Mouse (Mus musculus) left cerebral cortex, adult 9 months (tissue): ENCODE data around the gene Zfp747.
"Not testable (repeated sequence)": the region's sequence is repeated elsewhere in the genome, so short reads cannot be mapped to it uniquely, and the experiment has no call there.

Source experiments
- DNase-seq, 2 experiments: peaks; one replicate each; pipeline ENCODE4 v3.0.0; 2022; ENCODE audit warnings: low spot score in 2 of 2

Gene Zfp747

GRCm38 (mm10) chr7:127375271-127376245, at the start of gene Zfp747:
Gene Zfp747 (minus strand): TSS chr7:127376050.
- peak; percentile 88 to 97 for DNase-seq

GRCm38 (mm10) chr7:127425291-127425690, 49.4 kb upstream of the Zfp747 start:
- no peak for DNase-seq

- DNase-seq = peak in 1 of 2 experiments; percentile 48
These were observed 46.4 kb upstream of the Zfp747 start for GRCm38 (mm10) chr7:127422247-127422646.

- DNase-seq = peak; percentile 66 to 90
These were observed 45.7 kb upstream of the Zfp747 start, which contains the start of gene Zfp688 for GRCm38 (mm10) chr7:127421388-127422191. Gene Zfp688 (minus strand): TSS chr7:127422068.

DNA sequence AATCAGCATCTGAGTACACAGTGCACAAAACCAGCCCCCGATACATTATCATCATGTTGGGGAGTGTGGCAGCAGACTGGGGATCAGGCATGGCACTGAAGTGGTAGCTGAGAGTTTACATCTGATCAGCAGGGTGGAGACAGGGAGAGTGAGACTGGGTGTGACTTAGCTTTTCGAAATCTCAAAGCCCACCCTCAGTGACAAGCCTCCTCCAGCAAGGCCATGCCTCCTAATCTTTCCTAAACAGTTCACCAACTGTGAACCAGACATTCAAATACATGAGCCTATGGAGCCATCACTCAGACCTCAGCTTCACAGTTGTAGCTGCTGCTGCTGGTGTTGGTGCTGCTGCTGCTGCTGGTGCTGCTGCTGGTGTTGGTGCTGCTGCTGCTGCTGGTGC, 35.6 kb upstream of the Zfp747 start:
- DNase-seq = no peak

- peak; percentile 58 to 93 for DNase-seq
These were observed 30.4 kb upstream of the Zfp747 start, which contains the start of gene Zfp764 for GRCm38 (mm10) chr7:127406002-127406987. Gene Zfp764 (minus strand): TSS chr7:127406822.

DNA sequence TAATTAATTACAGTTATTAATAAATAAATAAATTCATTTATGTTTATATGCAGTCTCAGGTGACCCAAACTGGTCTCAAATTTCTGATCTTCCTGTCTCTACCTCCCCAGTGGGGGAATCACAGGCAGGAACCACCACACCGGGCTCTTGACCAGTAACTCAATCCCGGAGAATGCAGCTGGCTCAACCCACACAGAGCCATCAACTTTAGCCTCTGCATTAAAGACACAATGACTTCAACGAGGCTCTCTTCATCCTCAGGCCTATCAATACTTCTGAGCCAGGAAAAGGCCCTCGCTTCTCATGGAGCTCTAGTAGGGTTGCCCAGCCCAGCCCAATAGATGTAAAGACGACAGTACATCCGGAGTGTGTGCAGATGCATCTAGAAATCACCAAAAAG, 28.3 kb upstream of the Zfp747 start:
- DNase-seq = not testable (repeated sequence)

DNA sequence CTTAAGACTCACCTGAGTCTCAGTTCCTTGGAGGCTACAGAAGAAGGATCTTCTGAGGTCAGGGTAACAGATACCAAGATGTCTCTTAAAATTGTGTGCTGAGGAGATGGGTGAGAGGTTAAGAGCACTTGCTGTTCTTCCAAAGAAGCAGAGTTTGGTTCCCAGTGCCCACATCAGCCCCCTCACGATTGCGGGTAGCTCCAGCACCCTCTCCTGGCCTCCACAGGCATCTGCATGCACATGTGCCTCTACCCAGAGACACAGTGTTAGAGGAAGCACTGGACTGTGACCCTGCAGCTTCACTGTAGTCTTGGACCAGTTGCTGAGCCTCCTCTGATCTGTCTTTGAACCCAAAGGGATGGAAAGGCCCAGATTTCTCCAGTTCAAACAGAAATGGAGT, 27.1 kb upstream of the Zfp747 start:
- DNase-seq = no peak

- no peak for DNase-seq
These were observed 24.5 kb upstream of the Zfp747 start for GRCm38 (mm10) chr7:127400355-127400754.

GRCm38 (mm10) chr7:127393944-127394333, 18.1 kb upstream of the Zfp747 start:
- DNase-seq = no peak

DNA sequence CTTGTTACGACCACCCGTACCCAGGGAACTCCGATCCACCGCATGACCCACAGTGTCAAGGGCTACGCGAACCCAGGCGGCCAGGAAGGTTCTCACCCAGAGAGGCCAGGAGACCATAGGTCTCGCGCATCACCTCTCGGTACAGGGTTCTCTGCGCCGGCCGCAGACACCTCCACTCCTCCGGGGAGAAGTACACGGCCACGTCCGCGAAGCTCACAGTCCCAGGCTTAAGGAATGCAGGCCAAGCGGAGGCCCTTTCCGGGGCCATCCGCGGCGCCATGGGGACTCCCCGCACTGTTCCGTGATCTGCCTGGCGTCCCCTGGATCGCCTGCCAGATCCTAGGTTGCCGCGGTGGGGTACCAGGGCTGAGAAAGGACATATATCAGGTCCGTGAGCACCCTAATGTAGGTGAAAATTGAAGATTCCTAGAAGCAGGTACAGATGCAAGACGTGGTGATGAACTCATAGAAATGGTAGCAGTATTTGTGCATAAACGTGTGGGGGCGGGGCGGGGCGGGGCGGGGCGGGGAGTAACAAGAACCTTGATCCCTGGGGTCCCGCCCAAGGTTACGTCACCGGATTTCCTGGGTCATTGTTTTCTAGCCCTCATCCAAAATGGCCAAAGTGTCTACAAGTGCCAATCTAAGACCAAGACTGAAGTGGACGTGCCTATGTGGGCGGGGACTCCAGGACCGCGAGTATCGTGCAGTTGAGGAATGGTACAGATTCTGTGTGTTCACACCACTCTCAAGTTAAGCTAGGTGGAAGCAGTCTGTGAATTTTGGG, 17.5 kb upstream of the Zfp747 start, which contains the start of gene E430018J23Rik:
TSS of gene E430018J23Rik (minus strand) at position 473 of the 787 bp plus-strand sequence.
- peak; percentile 94 to 99 for DNase-seq

DNA sequence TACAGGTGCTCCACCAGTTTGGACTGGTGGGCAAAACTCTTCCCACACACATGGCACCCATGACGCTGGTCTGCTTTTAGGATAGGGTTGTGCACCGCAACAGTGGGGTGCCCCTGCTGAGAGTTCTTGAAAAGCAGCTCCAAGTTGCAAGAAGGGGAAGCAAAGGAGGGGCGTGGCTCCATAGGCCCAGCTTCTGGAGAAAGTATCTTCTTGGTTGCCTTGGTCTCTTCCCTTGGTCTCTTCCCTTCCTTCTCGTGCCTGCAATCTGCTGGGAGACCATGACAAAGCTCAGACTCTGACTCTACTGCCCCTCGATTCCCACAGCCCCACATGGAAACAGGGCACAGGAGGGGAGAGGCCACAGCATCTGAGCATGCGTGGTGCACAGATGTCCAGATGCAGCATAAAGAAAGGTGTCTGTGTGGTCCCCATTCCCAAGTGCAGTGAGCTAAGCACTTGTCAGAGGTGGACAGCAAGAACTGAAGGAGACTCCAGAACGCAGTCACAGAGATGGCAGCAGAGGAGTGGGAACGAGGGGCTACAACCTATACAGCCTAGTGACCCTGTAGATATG, 16.5 kb upstream of the Zfp747 start:
- DNase-seq = no peak

DNA sequence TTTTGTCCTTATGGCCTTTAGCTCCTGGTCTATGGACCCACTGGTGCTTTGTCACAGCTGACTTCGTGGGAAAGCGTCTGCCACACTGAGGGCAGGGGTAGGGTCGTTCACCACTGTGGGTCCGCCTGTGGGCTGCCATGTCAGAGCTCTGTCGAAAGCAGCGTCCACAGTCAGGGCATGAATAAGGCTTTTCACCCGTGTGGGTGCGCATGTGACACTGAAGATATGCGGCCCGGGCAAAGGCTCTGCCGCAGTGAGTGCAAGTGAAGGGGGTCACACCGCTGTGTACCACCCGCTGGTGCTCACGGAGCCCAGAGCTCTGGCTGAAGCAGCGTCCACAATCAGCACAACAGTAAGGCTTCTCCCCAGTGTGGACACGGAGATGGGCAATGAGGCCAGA, 15.7 kb upstream of the Zfp747 start:
- no peak for DNase-seq

GRCm38 (mm10) chr7:127390306-127390705, 14.5 kb upstream of the Zfp747 start:
- DNase-seq = no peak

- DNase-seq = not testable (repeated sequence)
These were observed 12.4 kb upstream of the Zfp747 start for GRCm38 (mm10) chr7:127388201-127388600.

DNA sequence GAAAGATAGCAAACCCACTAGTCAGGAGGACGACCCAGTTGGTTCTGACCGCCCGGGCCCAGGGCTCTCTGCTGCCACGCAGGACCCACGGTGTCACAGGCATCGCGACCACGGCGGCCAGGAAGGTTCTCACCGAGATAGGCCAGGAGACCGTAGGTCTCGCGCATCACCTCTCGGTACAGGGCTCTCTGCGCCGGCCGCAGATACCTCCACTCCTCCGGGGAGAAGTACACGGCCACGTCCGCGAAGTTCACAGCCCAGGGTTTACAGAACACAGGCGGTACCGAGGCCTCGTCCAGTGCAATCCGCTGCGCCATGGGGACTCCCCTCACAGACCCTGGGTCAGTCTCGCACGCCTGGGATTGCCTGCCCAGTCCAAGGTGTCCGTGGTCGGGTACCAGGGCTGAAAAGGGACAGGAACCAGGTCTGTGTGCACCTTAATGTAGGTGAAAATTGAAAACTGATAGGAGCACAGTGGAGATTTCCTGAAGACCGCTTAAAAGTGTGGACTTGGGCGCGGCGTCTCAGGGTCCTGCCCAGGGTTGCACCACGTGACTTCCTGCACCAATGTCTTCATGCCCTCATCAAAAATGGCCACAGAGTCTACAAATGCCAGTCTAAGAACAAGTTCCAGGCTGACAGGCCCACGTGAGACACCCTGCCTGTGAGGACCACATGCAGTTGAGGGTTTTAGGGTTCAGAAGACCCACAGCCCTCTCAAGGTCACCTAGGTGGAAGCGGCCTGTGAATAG, 11.0 kb upstream of the Zfp747 start, which contains the start of gene 9130019O22Rik:
TSS of gene 9130019O22Rik (minus strand) at position 526 of the 752 bp plus-strand sequence.
- DNase-seq = peak; percentile 77 to 95

DNA sequence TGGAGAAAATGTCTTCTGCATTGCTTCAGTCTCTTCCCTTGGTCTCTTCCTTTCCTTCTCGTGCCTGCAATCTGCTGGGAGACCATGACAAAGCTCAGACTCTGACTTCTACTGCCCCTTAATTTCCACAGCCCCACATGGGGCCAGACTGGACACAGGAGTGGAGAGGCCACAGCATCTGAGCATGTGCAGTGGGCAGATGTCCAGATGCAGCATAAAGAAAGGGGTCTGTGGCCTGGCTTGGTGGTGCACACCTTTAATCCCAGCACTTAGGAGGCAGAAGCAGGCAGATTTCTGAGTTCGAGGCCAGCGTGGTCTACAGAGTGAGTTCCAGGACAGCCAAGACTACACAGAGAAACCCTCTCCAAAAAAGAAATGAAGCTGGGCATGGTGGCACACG, 9.7 kb upstream of the Zfp747 start:
- not testable (repeated sequence) for DNase-seq

- DNase-seq = no peak
These were observed 2.6 kb upstream of the Zfp747 start for GRCm38 (mm10) chr7:127378310-127378921.
